Mouse (Mus musculus) cortical plate, adult 2 months (tissue): ENCODE results near the gene Eif4g3. TPM values are rescaled to one million over a fixed set of nuclear protein-coding genes. Genes with fewer than 3 reads are reported as not detected.
A peak's percentile ranks its signal among the peaks of the same experiment; 100 is the strongest.

Experiments
- H3K27ac ChIP-seq: fragments of 200-500 bp; 2 replicates; pipeline ENCODE4 v1.5.1; 2012; ENCODE audit warnings: low read length, control low read depth, inconsistent platforms; ENCODE audit not compliant: insufficient read depth
- H3K4me1 ChIP-seq: fragments of 200-500 bp; 2 replicates; pipeline ENCODE4 v1.6.1; 2011; ENCODE audit warnings: low read length; ENCODE audit not compliant: control insufficient read depth, insufficient read depth
- H3K4me3 ChIP-seq: fragments of 200-500 bp; 2 replicates; pipeline ENCODE4 v1.5.1; 2011; ENCODE audit warnings: mild to moderate bottlenecking, low read length, control low read depth; ENCODE audit not compliant: insufficient read depth
- CTCF ChIP-seq: fragments of 200-500 bp; IDR thresholded peaks from 2 replicates; pipeline ENCODE4 v1.5.1; 2011; ENCODE audit warnings: mild to moderate bottlenecking, control low read depth, low read length; ENCODE audit not compliant: insufficient read depth; ENCODE audit errors: extremely low read depth
- POLR2A ChIP-seq: fragments of 200-500 bp; IDR thresholded peaks from 2 replicates; pipeline ENCODE4 v1.6.1; 2011; ENCODE audit warnings: mild to moderate bottlenecking, low read length, control low read depth; ENCODE audit not compliant: insufficient read depth; ENCODE audit errors: extremely low read depth
- polyA plus RNA-seq: library from polyadenylated mRNA; depleted of rRNA; stranded (reverse); fragments of >200 nt; gene quantifications from 2 replicates; pipeline ENCODE4 v1.2.3, GENCODE M21; 2012

Eif4g3 gene
- polyA plus RNA-seq, 1 experiment = 148 TPM

GRCm38 (mm10) chr4:137984746-137985145, 8.1 kb upstream of the Eif4g3 start:
- TF ChIP-seq CTCF (no peak), POLR2A (no peak)
- Histone ChIP-seq H3K27ac (no peak overlapping the region), H3K4me1 (no peaks in the 10 kb centered on the region), H3K4me3 (no peak overlapping the region)

DNA sequence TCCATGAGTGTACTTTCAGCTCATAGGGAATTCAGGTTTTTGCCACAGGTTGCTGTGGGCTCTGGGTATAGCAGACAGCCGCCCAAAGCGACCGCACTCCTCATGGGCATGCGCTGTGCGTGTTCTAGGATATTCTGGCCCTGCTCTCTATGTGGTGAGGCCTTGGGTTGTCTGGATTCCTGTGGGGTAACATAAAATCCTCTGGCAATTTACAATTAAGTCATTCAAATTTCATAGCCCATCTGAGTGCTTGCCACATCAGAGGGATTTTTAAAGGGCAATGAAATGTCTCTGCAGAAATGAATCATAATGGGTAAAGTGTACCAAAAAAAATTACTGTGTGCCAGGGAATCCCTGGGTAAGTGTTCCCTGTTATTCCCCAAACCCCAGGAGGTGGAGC, 3.4 kb upstream of the Eif4g3 start:
- H3K4me3 ChIP-seq = no peak overlapping the region
- H3K4me1 ChIP-seq = no peaks in the 10 kb centered on the region; the same call in 1 of the 2 replicates
- TF ChIP-seq POLR2A (no peak), CTCF (no peak)
- H3K27ac ChIP-seq = no peak overlapping the region

DNA sequence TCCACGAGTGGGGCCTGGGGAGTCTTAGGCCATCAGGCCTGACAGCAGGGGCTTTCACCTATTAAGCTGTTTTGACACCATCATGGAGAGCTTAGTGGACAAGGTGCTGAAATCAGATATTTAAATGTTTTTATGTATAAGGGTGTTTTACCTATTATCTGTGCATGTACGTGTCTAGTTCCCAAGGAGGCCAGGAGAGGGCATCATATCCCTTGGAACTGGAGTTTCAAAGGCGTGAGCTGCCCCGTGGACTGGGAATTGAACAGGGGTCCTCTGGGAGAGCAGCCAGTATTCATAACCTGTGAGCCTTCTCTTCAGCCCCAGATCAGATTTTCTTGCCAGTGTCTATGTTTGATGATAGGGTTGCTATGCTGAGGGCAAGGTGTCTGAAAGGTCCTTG, 2.4 kb upstream of the Eif4g3 start:
- TF ChIP-seq CTCF (0 out of 2 replicates have a peak, but pooled peaks have one; percentile 8), POLR2A (no peak)
- no peak overlapping the region for H3K4me3 ChIP-seq
- no peak overlapping the region for H3K27ac ChIP-seq
- no peaks in the 10 kb centered on the region; the same call in 1 of the 2 replicates for H3K4me1 ChIP-seq

DNA sequence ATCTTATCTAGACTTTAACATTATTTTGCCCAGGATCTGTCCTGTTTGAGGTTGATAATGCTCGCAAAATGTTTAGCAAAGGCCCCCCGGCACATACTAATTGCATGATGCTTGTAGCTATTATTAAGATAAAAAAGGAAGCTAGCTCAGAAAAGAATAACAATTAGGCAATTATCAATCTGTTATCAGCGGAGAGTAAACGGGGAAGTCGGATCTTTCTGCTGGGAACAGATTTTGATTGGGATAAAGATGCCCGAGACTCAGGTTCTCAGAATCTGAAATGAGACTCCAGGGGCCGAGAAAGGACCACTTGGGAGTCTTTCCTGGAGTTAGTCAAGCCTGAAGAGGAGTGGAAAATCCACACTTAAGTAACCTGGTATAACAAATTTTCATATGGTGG, 1.6 kb upstream of the Eif4g3 start:
- Histone ChIP-seq H3K4me3 (no peak overlapping the region), H3K4me1 (no peaks in the 10 kb centered on the region; the same call in 1 of the 2 replicates), H3K27ac (no peak overlapping the region)
- no peak for TF ChIP-seq POLR2A
- no peak for TF ChIP-seq CTCF

- peaks cover 4% of the 10 kb centered on the region for H3K4me1 ChIP-seq
- peak overlapping the region; percentile 97 for H3K27ac ChIP-seq
- H3K4me3 ChIP-seq = peak overlapping the region; percentile 70
- TF ChIP-seq CTCF (no peak), POLR2A (peak; percentile 86)
Observed at GRCm38 (mm10) chr4:137993291-137993758, 503 bp downstream of the Eif4g3 start.

DNA sequence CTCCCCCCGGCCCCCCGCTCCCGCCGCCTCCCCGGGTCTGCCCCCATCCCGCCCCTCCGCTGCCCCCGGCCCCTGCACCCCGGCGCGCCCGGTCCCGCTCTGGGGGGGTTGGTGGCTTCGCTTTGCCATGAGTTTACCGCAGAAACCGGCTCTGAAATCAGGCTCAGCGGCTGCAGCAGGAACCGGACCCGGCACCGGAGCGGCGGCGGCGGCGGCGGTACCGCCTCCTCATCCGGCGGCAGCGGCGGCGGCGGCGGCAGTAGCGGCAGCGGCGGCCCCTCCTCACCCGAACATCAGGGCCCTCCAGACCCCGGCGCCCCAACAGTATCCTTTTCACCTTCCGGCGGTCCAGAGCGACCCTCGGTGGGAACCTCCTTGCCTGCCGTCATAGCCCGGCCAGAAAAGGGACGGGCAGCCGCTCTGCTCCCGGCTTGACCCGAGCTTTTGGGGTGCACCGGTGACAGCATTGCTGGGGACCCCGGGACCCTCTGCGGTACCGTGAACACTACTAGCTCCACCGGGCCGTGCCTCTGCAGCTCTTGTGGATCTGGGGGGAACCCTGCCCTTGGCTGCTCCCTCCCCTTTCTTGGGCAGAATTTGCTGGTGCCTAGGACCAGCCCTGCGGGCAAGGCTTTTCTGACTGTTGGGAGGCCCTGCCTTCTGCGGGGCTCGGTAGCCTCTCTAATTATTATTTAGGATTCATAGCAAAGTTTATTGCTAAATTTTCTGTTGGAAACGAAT, 1.2 kb downstream of the Eif4g3 start:
- TF ChIP-seq CTCF = no peak
- no peak for TF ChIP-seq POLR2A
- H3K4me3 ChIP-seq = peak overlapping the region; percentile 70
- H3K27ac ChIP-seq = peak overlapping the region; percentile 92
- peaks cover 6% of the 10 kb centered on the region for H3K4me1 ChIP-seq

DNA sequence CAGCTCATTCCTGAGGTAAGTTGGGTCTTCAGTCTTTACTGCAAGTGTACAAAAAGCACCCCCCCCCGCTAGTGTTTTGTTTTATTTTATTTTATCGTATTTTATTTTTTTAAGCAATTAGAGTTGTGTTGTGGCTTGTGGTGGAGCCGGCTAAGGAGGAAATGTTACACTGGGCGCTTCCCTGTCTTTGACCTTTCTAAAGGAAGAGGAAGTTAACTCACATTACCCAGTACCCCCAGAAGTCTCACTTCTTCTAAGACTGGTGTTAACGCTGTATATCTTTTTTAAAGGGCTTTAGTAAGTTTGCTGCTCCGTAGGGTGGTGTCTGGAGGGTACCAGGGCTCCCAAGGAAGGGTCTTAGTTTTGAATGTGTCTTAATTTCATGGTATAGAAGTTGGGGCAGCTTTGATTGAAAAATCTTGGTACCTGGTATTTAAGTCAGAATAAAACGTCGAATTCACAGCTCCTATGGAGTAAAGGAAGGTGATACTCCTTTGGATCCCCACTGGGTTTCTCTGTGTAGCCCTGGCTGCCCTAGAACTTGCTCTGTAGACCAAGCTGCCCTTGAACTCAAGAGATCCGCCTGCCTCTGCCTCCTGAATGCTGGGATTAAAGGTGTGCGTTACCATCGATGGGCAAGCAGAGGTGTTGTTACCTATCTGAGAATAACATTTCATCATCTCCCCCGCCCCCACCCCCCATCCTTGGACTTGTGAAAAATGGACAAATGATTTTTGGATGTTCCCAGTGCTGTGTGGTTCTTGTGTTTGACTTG, 1.9 kb downstream of the Eif4g3 start:
- Histone ChIP-seq H3K4me3 (peak overlapping the region; percentile 70), H3K27ac (peak overlapping the region; percentile 92; the same call in 1 of the 2 replicates), H3K4me1 (peaks cover 6% of the 10 kb centered on the region)
- no peak for TF ChIP-seq CTCF
- TF ChIP-seq POLR2A = no peak

- H3K27ac ChIP-seq = no peak overlapping the region
- TF ChIP-seq CTCF (no peak), POLR2A (peak; percentile 39; the same call in 1 of the 2 replicates)
- H3K4me3 ChIP-seq = peak overlapping the region; percentile 70
- H3K4me1 ChIP-seq = peaks cover 8% of the 10 kb centered on the region
Observed at GRCm38 (mm10) chr4:137995399-137995798, 2.6 kb downstream of the Eif4g3 start.

GRCm38 (mm10) chr4:137998232-137998631, 5.4 kb downstream of the Eif4g3 start:
- Histone ChIP-seq H3K4me3 (no peak overlapping the region), H3K4me1 (peaks cover 13% of the 10 kb centered on the region), H3K27ac (no peak overlapping the region)
- TF ChIP-seq POLR2A (no peak), CTCF (no peak)
